Mouse (Mus musculus) spleen, embryonic (tissue): ENCODE measurements around the gene Rhox3c.
"Not testable (repeated sequence)": the region's sequence is repeated elsewhere in the genome, so short reads cannot be mapped to it uniquely, and the experiment has no call there.

Experiments
- CTCF ChIA-PET: fragments of 350-600 bp; sonication (Branson Sonifier 250); formaldehyde crosslinking; loops from one replicate; lab custom pipeline; 2022; lab: Charles Lee

The Rhox3c gene

DNA sequence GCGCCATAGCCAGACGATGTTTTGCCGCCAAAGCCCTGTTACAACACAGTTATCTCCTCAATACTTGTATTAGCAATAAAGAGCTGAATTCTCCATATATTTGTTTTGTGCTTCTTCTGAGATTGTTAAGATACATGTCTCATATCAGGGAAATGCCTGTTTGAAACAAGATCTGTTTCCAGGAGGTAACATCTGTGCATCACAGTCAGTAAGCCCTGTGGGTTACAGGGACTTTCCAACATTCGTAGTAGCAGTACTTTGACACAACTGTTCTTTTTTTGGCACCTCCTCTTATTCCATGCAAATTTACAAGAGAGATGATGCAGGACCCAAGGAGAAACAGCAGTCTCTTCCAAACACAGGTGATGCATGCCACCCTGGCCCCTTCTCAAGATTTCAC is at the start of gene Rhox3c:
Gene Rhox3c (plus strand): TSS at position 301 of the 400 bp plus-strand sequence.
- CTCF ChIA-PET: not testable (repeated sequence)

DNA sequence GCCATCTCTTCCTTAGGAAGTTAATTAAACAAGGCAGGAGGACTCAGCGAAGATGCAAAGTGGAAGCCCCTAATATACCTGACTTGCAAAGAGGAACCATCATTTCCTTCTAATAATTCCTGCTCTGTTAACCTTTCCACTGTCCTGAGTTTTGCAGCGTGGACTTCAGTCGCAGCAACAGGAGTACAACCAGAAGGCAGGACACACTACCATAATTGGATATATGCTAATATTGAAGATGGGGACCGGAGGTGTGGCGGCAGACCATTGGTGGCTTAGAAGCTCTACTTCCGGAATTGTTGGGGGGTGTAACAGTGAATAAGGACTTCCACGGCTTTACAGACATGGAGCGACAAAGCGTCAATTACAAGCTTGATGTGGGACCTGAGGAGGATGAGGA is 46.6 kb upstream of the Rhox3c start, which contains the start of gene Rhox2b:
Gene Rhox2b (plus strand): TSS at position 301 of the 400 bp plus-strand sequence.
- CTCF ChIA-PET: not testable (repeated sequence)

DNA sequence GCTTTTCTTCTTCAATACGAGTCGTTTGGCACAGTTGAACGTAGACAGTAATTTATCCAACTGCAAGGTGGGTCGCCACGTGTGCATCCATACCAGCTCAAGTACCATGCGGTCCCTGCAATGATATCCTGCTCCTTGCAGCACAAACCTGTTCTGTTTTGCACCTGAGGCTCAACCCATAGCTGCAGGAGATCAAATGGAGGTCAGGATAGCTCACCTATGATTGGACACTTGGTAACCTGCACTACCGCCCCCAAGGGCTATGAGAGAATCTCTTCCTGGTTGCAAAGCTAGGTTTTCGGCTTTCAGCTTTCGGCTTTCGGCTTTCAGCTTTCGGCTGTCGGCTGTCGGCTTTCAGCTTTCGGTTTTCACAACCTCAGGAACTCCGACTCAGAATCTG is 26.2 kb upstream of the Rhox3c start, which contains the start of gene Rhox4b:
Gene Rhox4b (plus strand): TSS at position 301 of the 400 bp plus-strand sequence.
- CTCF ChIA-PET: not testable (repeated sequence)

DNA sequence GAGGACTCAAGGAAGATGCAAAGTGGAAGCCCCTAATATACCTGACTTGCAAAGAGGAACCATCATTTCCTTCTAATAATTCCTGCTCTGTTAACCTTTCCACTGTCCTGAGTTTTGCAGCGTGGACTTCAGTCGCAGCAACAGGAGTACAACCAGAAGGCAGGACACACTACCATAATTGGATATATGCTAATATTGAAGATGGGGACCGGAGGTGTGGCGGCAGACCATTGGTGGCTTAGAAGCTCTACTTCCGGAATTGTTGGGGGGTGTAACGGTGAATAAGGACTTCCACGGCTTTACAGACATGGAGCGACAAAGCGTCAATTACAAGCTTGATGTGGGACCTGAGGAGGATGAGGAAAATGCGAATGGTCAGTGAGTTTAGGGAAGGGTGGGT is 5.0 kb upstream of the Rhox3c start, which contains the start of gene Rhox2c:
Gene Rhox2c (plus strand): TSS at position 301 of the 400 bp plus-strand sequence.
- CTCF ChIA-PET: not testable (repeated sequence)

DNA sequence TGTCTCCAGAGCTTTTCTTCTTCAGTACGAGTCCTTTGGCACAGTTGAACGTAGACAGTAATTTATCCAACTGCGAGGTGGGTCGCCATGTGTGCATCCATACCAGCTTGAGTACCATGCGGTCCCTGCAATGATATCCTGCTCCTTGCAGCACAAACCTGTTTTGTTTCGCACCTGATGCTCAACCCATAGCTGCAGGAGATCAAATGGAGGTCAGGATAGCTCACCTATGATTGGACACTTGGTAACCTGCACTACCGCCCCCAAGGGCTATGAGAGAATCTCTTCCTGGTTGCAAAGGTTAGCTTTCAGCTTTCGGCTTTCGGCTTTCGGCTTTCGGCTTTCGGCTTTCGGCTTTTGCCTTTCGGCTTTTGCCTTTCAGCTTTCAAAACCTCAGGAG is 21.7 kb downstream of the Rhox3c start, which contains the start of gene Rhox4c:
Gene Rhox4c (plus strand): TSS at position 301 of the 400 bp plus-strand sequence.
- CTCF ChIA-PET: not testable (repeated sequence)

DNA sequence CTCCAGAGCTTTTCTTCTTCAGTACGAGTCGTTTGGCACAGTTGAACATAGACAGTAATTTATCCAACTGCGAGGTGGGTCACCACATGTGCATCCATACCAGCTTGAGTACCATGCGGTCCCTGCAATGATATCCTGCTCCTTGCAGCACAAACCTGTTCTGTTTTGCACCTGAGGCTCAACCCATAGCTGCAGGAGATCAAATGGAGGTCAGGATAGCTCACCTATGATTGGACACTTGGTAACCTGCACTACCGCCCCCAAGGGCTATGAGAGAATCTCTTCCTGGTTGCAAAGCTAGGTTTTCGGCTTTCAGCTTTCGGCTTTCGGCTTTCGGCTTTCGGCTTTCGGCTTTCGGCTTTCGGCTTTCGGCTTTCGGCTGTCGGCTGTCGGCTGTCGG is 55.7 kb downstream of the Rhox3c start, which contains the start of gene Rhox4d:
Gene Rhox4d (plus strand): TSS at position 301 of the 400 bp plus-strand sequence.
- CTCF ChIA-PET: not testable (repeated sequence)
